Mouse (Mus musculus): ENCODE results near the gene Calm2.

Calm2 gene

DNA sequence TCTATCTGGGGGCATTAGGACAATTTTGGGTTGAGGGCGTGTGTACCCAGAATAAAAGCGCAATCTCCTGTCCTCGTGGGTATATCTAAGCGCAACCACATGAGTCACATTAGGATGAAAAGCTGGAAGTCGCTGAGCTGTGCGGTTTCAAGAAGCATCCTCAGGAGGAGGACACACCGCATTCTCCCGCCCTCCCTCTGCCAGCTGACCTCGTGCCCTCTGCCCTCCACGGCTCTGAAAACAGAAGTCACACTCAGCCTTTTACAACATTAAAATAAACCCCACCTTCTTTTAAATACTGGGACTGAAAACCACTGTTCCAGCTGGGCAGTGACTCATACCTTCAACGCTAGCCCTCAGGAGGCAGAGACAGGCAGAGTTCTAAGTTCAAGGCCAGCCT, 49.6 kb downstream of the Calm2 start:
- no peak for DNase-seq (ENCODE audit: low spot score in 2 of 2)

DNA sequence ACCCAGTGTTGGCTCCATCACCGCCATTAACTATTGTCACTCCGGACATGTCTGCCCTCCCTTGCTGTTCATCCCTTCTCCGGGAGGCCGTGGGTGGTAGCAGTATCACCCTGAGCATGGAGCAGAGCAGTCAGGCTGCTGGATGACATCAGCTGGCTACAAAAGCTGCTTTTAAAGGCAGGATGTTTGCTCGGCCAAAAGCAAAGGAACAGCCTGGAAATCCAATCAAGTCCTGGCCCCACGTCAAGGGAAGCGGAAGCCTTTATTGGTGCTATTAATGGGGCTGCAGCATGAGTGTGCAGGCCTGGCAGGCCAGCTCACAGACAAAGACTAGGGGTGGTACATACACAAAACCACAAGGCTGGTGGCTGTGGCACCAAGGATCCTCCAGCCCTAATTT, 55.5 kb downstream of the Calm2 start:
- no peak for DNase-seq (ENCODE audit: low spot score in 2 of 2)

DNA sequence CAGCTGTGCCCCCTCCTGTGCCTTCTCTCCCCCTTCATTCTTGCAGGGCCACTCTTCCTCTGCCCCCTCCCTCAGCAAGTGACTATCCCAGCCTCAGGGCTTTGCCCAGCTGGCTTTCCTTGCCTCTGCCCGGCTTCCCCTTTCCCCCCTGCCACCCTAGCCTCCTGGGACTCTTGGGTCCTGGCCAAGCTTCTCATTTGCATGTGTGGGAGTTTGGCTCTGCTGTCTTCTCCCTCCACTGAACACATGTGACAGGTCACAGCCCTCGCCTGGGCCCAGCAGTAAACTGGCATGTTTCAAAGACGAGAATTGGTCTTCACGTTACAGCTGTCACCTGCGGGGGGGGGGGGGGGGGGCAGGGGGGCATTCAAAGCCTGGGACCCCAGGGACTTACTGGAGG, 59.7 kb downstream of the Calm2 start:
- no peak for DNase-seq (ENCODE audit: low spot score in 2 of 2)

DNA sequence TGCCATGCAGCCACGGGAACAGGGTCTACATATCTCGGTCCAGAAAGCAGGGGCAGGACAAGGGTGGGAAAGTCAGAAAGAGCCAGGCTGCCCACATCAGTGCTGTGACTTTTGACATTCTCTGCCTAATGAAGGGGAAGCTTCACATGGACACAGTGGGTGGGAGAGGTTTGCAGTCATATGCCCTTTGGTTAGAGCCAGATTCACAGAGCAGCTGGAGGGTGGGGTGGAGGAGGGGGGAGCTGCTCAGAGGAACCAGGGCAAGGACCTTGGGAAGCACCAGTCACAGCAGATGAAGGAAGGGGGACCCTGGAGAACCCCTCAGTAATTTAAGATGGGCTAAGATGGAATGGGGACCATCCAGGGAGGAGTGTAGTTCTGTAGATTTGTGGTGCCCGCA, 60.9 kb downstream of the Calm2 start:
- DNase-seq (ENCODE audit: low spot score in 2 of 2): no peak

Data from urinary bladder, postnatal 4 days (tissue).